Mouse (Mus musculus): ENCODE measurements around the gene Pigq. TPM values are rescaled to one million over a fixed set of nuclear protein-coding genes. Genes with fewer than 3 reads are reported as not detected.

Pigq gene
- polyA plus RNA-seq, 1 experiment from 2014 or later = 126 TPM

DNA sequence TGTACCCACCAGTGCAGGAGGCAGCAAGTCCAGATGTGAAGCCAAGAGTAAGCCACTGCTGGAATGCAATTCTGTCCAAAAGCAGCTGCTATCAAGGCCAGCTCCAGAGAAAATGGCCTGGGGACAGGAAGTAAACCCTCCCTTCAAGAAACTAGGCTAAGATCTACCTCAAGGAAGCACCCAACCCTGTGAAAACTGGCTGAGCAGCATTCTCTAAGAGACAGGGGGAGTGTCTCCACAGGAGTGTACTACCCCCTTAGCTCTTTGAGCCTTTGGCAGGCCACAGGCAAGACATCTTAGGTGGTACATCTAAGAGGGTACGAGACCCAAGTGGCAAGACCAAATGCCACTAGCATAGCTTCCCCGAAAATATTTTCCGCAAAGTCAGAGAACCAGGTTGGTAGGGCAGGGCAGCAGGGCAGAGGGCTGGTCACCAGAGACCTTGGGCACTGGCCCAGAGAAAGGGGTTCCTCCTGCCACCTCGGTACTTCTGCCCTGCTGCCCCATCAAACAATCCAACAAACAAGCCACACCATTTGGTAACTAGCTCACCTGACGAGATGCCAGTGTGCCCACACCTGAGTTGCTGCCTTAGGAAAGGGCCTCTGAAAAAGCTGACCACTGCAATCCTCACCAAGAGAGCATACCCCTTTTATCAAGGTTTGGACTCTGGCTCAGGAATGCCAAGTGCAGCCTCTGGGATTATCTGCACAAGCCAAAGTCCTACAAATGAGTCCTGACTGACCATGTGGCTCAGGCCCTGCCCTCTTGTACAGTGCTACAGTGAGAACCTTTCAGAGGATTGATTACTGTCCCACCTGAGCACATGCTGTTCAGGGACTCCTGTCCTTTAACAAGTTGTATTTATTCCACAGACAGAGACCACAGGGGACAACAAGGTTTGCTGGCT is 35.3 kb upstream of the Pigq start:
- H3K9me3 ChIP-seq (replicated peaks) = no peaks in the 10 kb centered on the region
- 85% methylated on average over 5 of the region's 5 CpGs for WGBS (ENCODE audit: insufficient replicate concordance)
- DNase-seq (no peak), ATAC-seq (ENCODE audit: low read depth) (no peak)
- H3K36me3 ChIP-seq = peaks cover 8% of the 10 kb centered on the region; the same call in 1 of the 2 replicates
- H3K9ac ChIP-seq = 0 out of 2 replicates have a peak overlapping the region, but pooled peaks have one; percentile 0
- H3K27me3 ChIP-seq = no peaks in the 10 kb centered on the region
- H3K4me1 ChIP-seq (replicated peaks) = peaks cover 75% of the 10 kb centered on the region
- no peak overlapping the region for H3K4me2 ChIP-seq
- H3K4me3 ChIP-seq (replicated peaks) = no peak overlapping the region
- peak overlapping the region; percentile 36 for H3K27ac ChIP-seq

DNA sequence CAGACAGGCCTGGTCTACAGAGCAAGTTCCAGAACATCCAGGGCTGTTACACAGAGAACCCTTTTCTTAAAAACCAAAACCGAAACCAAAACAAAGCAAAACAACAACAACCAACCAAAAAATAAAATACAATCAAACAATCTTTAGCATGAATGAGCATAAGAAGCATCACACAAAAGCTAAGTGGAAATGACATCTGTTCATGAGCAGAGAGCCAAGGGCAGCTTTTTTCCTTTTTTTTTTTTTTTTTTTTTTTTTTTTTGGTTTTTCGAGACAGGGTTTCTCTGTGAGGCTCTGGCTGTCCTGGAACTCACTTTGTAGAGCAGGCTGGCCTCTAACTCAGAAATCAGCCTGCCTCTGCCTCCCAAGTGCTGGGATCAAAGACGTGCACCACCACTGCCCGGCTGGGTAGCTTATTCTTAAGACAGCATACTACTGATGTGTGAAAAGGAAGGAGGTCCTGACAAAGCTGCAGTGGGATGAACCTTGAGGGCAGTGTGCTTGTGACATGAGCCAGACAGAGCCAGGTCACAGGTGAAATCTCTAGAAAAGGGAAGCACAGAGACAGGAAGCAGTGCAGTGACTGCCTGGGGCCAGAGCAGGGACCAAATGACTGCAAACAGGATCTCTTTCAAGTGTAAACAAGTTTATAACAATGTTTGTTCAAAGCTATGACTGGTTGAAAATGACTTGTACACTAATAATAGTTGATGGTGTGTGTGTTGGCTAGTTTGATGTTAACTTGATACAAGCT is 26.4 kb upstream of the Pigq start:
- Histone ChIP-seq H3K9ac (peak overlapping the region; percentile 13; the same call in 1 of the 2 replicates), H3K36me3 (peaks cover 12% of the 10 kb centered on the region; the same call in 1 of the 2 replicates), H3K4me1 (replicated peaks) (peaks cover 54% of the 10 kb centered on the region), H3K9me3 (replicated peaks) (no peaks in the 10 kb centered on the region), H3K4me3 (replicated peaks) (no peak overlapping the region), H3K4me2 (no peak overlapping the region), H3K27ac (peak overlapping the region; percentile 59), H3K27me3 (no peaks in the 10 kb centered on the region)
- WGBS (ENCODE audit: insufficient replicate concordance) = 66% methylated on average over 4 of the region's 4 CpGs
- ATAC-seq (ENCODE audit: low read depth) (no peak), DNase-seq (no peak)

DNA sequence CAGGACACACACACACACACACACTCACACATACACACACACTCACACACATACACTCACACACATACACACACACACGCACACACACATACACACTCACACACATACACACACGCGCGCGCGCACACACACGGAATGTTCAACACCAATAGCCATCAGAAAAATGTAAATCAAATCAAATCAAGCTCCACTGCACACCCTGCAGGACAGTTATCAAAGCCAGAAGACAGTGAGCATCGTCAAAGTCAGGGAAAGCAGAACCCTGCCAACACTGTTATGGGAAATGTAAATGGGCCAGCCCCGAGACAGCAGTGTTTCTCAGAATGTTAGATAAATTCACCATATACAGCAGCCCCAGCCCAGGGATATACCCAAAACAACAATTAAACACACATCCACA is 25.7 kb upstream of the Pigq start:
- Histone ChIP-seq H3K27me3 (no peaks in the 10 kb centered on the region), H3K9ac (no peak overlapping the region), H3K9me3 (replicated peaks) (no peaks in the 10 kb centered on the region), H3K4me2 (no peak overlapping the region), H3K4me1 (replicated peaks) (peaks cover 54% of the 10 kb centered on the region), H3K36me3 (peaks cover 12% of the 10 kb centered on the region; the same call in 1 of the 2 replicates), H3K27ac (peak overlapping the region; percentile 59; the same call in 1 of the 2 replicates), H3K4me3 (replicated peaks) (no peak overlapping the region)
- DNase-seq (no peak), ATAC-seq (ENCODE audit: low read depth) (no peak)
- 86% methylated on average over 9 of the region's 9 CpGs for WGBS (ENCODE audit: insufficient replicate concordance)

DNA sequence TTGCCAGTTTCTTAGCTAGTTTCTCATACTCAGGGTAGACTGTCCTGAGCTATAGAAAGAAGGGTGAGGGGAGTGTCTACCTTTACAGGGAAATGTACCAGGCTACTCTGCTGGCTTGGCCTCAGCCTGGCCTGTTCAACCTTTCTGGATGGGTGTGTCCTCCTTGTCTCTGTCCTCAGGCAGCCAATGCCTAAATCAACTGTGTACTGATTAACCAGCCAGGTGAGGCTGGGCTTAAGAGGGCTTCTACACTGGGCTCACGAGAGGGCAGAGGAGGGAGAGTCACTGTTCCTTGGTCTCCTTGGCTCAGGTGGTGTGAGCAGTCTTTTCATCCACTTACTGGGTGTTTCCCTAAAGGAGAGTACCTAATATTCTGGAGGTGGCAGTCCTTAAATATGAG is 23.4 kb upstream of the Pigq start:
- 30% methylated on average over 1 of the region's 1 CpGs for WGBS (ENCODE audit: insufficient replicate concordance)
- H3K9ac ChIP-seq = peak overlapping the region; percentile 50
- H3K4me2 ChIP-seq = peak overlapping the region; percentile 6; the same call in 1 of the 2 replicates
- peaks cover 73% of the 10 kb centered on the region for H3K4me1 ChIP-seq (replicated peaks)
- H3K27me3 ChIP-seq = no peaks in the 10 kb centered on the region
- H3K27ac ChIP-seq = peak overlapping the region; percentile 74
- peaks cover 33% of the 10 kb centered on the region for H3K36me3 ChIP-seq
- no peaks in the 10 kb centered on the region for H3K9me3 ChIP-seq (replicated peaks)
- ATAC-seq (ENCODE audit: low read depth) (peak; percentile 74), DNase-seq (no peak)
- H3K4me3 ChIP-seq (replicated peaks) = no peak overlapping the region

DNA sequence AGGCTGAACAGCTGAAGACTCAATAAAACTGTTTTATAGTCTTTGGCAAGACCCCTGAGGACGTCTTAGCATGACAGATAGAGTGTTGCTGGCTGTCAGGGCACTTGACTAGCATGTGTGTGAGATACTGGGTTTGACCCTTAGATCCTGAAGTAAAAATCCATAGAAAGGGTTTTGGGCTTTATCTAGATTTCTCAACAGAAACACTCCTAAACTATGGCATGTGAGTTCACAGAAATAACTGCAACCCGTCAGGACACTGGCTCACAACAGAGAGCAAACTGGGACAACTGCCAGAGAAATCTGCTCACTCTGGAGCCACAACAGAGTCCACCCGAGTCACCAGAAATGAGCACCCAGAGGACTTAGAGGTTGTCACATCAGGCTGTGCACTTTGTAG is 22.9 kb upstream of the Pigq start:
- DNase-seq (no peak), ATAC-seq (ENCODE audit: low read depth) (no peak)
- Histone ChIP-seq H3K36me3 (peaks cover 35% of the 10 kb centered on the region), H3K27me3 (no peaks in the 10 kb centered on the region), H3K4me2 (no peak overlapping the region), H3K4me3 (replicated peaks) (no peak overlapping the region), H3K9me3 (replicated peaks) (no peaks in the 10 kb centered on the region), H3K4me1 (replicated peaks) (peaks cover 74% of the 10 kb centered on the region), H3K27ac (peak overlapping the region; percentile 74), H3K9ac (peak overlapping the region; percentile 50; the same call in 1 of the 2 replicates)
- 58% methylated on average over 3 of the region's 3 CpGs for WGBS (ENCODE audit: insufficient replicate concordance)

DNA sequence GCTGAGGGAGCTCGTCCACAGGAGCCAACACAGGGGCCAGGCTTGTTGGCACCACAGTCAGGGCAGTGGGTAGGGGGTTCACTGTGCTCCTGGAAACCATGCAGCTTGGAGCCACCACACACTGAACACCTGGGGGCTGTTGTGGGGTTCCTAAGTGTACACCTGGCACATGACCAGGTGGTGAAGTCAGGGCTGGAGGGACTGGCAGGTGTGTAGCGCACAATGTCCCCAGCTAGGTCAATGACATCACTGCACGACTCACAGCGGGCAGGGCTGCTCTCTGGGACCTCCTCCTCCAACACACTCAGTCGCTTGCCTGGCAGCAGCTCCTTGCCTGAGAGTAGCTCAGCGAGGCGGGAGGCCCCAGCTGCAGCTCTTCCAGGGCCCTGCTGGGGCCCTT is 19.5 kb upstream of the Pigq start:
- H3K27ac ChIP-seq = peak overlapping the region; percentile 98

DNA sequence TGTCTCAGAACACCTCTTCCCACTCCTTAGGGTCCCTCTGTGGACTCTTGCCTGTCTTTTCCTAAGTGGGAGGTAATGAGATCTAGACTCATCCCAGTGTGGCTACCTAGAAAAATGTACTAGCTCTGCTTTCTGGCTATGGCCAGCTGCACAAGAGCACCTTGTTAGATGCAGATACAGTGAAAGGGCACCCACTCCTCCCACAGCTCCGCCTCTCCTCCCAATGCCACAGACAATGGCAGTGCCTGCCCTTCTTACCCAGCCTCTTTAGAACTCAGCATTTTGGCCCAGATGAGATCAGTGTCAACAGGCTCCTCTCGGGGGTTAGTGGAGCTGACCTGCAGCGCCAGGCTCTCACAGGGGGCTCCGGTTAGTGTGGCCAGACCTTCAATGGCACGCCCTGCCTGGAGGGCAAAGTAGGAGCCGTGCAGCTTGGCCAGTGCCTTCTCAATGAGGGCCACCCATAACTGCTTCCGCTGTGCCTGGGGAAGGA is 17.7 kb upstream of the Pigq start:
- H3K9ac ChIP-seq = peak overlapping the region; percentile 82
- no peak for ATAC-seq (ENCODE audit: low read depth)
- peak overlapping the region; percentile 53 for H3K4me3 ChIP-seq (replicated peaks)

More for the DNA sequence above, 19.5 kb upstream of the Pigq start:
- 81% methylated on average over 7 of the region's 7 CpGs for WGBS (ENCODE audit: insufficient replicate concordance)
- ATAC-seq (ENCODE audit: low read depth) (no peak), DNase-seq (no peak)
- H3K36me3 ChIP-seq = peaks cover 45% of the 10 kb centered on the region
- H3K4me2 ChIP-seq = no peak overlapping the region
- H3K9me3 ChIP-seq (replicated peaks) = no peaks in the 10 kb centered on the region
- no peak overlapping the region for H3K4me3 ChIP-seq (replicated peaks)
- peaks cover 86% of the 10 kb centered on the region for H3K4me1 ChIP-seq (replicated peaks)
- peak overlapping the region; percentile 82 for H3K9ac ChIP-seq
- no peaks in the 10 kb centered on the region for H3K27me3 ChIP-seq

DNA sequence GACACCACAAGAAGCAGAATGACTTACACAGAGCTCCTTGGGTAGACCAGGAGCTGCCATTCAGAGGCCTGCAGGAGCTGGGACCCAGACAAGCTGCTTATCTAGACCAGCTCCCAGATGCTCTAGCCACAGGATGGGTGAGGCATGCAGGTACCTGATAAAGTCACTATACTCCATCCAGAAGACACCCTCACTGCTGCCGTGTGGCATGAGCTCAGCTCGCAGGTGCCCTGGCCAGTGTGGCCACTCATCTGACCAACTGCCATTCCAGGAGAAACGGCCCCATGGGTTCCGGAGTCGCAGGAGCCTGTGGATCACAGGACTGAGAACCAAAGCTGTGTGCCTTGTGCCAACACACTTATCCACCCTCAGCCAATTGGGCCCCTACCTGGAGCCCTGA is 16.8 kb upstream of the Pigq start:
- WGBS (ENCODE audit: insufficient replicate concordance) = 44% methylated on average over 5 of the region's 5 CpGs

More for the DNA sequence above, 17.7 kb upstream of the Pigq start:
- DNase-seq = no peak
- peaks cover 69% of the 10 kb centered on the region for H3K4me1 ChIP-seq (replicated peaks)
- H3K27ac ChIP-seq = peak overlapping the region; percentile 98
- peaks cover 63% of the 10 kb centered on the region for H3K36me3 ChIP-seq
- 85% methylated on average over 7 of the region's 7 CpGs for WGBS (ENCODE audit: insufficient replicate concordance)
- peak overlapping the region; percentile 73 for H3K4me2 ChIP-seq
- H3K27me3 ChIP-seq = no peaks in the 10 kb centered on the region
- H3K9me3 ChIP-seq (replicated peaks) = no peaks in the 10 kb centered on the region

DNA sequence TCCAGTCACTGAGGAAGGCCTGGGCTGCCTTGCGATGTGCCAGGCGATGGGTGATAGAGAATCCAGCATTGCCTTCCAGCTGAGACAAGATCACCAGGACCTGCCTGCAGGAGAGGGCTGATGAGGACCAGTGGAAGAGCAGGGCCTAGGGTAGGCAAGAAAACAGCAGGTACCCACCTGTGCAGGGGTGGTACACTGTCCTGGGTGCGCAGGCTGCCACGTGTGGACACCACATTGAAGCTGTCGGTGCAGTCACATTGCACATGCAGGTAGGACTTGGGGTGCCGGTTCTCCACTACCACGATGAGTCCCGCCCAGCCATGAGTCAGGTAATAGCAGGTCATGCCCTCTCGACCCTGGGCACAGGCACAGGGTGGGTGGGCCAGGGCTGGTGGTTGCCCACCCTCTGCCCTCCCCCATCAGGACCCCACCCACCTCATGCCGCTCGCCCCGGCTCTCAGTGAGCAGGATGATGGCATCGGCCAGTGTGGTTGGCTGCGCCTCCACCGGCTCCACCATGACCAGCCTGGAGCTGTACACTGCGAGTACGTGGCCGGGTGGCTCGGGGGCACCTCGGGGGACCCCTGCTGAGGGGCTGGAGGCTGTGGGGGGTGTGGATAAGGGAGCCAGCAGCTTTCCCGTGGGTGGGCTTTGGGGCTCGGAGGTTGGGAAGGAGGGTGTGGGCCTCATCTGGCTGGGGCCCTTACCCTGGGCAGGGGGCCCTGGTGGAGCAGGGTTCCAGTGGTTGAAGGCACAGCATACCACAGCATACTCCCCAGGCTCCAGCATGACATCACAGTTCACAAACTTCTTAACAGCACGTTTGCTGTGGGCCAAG is 15.1 kb upstream of the Pigq start:
- Histone ChIP-seq H3K27ac (peak overlapping the region; percentile 98), H3K4me1 (replicated peaks) (peaks cover 67% of the 10 kb centered on the region)

More for the DNA sequence above, 16.8 kb upstream of the Pigq start:
- peak overlapping the region; percentile 98 for H3K27ac ChIP-seq
- H3K4me3 ChIP-seq (replicated peaks) = peak overlapping the region; percentile 53
- ATAC-seq (ENCODE audit: low read depth) (peak; percentile 98), DNase-seq (peak; percentile 85)
- H3K9ac ChIP-seq = peak overlapping the region; percentile 82
- H3K9me3 ChIP-seq (replicated peaks) = no peaks in the 10 kb centered on the region
- peaks cover 71% of the 10 kb centered on the region for H3K36me3 ChIP-seq
- no peaks in the 10 kb centered on the region for H3K27me3 ChIP-seq
- H3K4me2 ChIP-seq = peak overlapping the region; percentile 73
- peaks cover 64% of the 10 kb centered on the region for H3K4me1 ChIP-seq (replicated peaks)

DNA sequence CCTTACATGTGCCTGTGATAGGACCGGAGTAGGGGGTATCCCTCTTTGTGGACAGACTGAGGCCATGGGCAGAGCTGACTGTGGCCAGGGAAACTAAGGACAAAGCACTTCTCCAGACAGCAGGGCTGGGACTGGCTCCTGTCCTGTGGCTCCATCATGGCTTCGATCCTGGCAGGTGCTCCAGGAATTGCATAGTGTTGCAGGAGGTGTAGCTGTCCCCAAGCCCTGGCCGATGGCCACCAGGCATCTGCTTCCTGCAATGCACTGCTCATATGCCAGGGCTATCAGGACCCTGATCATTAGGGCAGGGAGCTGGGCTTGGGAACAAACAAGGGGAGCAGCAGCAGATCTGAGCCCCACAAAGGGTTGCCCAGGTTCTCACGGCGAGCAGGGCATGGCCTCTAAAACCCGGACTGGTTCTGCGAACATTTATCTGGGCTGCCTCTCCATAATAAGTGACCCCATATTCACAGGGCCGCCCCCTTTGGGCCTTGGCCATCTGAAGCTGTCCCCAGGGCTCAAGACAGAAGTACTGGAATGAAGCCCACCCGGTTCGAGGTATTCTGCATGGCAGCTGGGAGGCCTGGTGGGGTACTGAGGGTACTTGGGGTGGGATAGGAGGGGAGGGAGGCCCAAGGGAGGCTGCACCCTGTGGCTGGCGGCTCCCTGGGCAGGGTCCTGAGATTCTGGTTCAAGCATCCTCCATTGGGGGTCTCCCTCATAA is 14.2 kb upstream of the Pigq start:
- H3K4me2 ChIP-seq = no peak overlapping the region
- H3K9ac ChIP-seq = no peak overlapping the region
- peaks cover 3% of the 10 kb centered on the region for H3K27me3 ChIP-seq
- no peaks in the 10 kb centered on the region for H3K9me3 ChIP-seq (replicated peaks)
- H3K36me3 ChIP-seq = peaks cover 57% of the 10 kb centered on the region
- DNase-seq (no peak), ATAC-seq (ENCODE audit: low read depth) (no peak)
- H3K27ac ChIP-seq = peak overlapping the region; percentile 98
- 91% methylated on average over 11 of the region's 11 CpGs for WGBS (ENCODE audit: insufficient replicate concordance)
- H3K4me3 ChIP-seq (replicated peaks) = no peak overlapping the region
- peaks cover 58% of the 10 kb centered on the region for H3K4me1 ChIP-seq (replicated peaks)

More for the DNA sequence above, 15.1 kb upstream of the Pigq start:
- H3K27me3 ChIP-seq = no peaks in the 10 kb centered on the region
- H3K9me3 ChIP-seq (replicated peaks) = no peaks in the 10 kb centered on the region
- no peak for DNase-seq
- WGBS (ENCODE audit: insufficient replicate concordance) = 89% methylated on average over 21 of the region's 23 CpGs
- no peak overlapping the region; the same call in 1 of the 2 replicates for H3K4me2 ChIP-seq
- H3K9ac ChIP-seq = peak overlapping the region; percentile 82; the same call in 1 of the 2 replicates
- no peak overlapping the region for H3K4me3 ChIP-seq (replicated peaks)
- ATAC-seq (ENCODE audit: low read depth) = no peak
- peaks cover 66% of the 10 kb centered on the region for H3K36me3 ChIP-seq

Measured in liver, embryonic 13.5 days (tissue).